Mouse (Mus musculus) adrenal gland, adult 8-10 months (tissue): Measurements from ENCODE around the gene Cln6. TPM values are rescaled to one million over a fixed set of nuclear protein-coding genes. Genes with fewer than 3 reads are reported as not detected.
A peak's percentile ranks its signal among the peaks of the same experiment; 100 is the strongest.
"Not testable (repeated sequence)": the region's sequence is repeated elsewhere in the genome, so short reads cannot be mapped to it uniquely, and the experiment has no call there.

Experiments used
- DNase-seq: peaks from one replicate; pipeline ENCODE4 v3.0.0; 2022
- total RNA-seq, 4 experiments: library from RNA; stranded (reverse); gene quantifications; 2 replicates each; pipeline ENCODE4 v1.2.4; 2022

The Cln6 gene
- total RNA-seq, 4 experiments from 2014 or later: 19.4 to 28.7 (median 23.5) TPM

DNA sequence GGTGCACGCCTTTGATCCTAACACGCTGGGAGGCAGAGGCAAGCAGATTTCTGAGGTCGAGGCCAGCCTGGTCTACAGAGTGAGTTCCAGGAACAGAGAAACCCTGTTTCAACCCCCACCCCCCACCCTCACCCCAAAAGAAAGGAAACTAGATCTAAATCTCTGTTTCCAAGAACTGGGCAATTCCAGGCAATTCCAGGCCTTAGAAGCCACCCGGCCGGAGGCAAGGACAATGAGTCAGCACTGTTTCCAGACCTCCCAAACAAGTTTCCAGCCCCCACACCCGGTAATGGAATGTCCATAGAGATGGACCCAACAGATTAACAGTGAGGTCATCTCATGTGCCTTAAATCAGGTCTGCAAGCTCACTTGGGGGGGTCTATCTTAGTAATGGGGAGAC, 8.7 kb upstream of the Cln6 start:
- DNase-seq: no peak

DNA sequence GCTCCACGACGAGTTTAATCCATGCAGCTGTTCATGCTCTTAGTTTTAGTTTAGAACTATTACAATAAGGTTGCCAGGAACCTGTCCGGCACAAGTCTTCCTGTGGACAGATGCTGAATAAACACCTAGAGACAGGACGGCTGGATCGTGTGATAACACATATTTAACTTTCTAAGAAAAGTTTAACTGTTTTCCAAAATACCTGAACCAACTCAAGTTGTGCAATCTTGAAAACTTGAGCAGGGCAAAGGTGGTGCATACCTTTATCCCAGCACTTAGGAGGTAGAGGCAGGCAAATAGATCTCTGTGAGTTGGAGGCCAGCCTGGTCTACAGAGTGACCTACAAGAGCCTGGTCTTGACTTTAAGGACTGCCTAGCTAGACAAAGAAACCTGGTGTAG, 3.7 kb upstream of the Cln6 start:
- no peak for DNase-seq

DNA sequence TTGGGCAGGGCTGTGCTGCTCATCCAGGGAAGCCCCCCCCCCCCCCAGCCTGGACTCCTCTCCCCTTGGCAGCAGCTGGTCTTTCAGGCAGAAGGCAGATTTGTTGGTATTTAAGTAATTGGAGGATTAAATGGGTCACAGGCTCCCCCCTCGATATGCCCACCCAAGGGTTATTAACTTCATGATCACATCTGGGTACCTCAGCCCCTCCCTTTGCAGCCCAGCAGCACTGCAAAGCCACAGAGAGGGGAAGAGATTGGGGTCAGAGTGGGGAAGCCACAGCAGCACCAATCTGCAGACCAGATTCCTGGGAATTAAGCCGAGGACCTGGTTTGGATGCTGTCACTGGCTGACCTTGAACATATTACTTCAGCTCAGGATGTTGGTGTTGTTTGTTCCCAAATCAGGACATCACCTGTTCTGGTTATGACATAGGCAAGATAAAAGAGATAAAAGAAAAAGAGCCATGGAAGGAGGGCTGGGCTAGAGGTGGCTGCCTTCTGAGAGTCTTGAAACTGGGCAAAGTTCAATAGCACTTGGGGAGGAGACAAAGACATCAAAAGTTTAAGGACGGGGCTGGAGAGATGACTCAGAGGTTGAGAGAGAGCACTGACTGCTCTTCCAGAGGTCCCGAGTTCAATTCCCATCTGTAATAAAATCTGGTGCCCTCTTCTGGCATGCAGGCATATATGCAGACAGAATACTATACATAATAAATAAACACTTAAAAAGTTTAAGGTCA, 2.7 kb upstream of the Cln6 start:
- no peak for DNase-seq

DNA sequence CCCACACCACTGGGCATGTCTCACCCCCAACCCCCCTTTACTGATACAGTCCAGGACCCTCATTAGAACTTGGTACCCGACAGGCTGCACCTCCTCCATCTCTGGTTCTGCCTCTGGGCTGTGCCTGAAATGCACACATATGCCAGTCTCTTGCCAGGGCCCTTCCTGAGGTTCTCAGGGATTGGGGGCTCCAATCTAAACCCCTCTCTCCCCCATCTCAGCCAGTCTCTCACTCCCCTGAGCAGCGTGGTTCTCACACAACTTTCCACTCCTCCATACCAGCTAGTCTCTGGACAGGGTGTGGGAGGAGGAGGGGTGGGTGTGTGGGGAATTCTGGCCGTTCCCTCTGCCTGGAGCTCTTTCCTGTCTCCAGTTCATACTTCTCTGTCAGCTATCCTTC, 974 bp upstream of the Cln6 start:
- no peak for DNase-seq

DNA sequence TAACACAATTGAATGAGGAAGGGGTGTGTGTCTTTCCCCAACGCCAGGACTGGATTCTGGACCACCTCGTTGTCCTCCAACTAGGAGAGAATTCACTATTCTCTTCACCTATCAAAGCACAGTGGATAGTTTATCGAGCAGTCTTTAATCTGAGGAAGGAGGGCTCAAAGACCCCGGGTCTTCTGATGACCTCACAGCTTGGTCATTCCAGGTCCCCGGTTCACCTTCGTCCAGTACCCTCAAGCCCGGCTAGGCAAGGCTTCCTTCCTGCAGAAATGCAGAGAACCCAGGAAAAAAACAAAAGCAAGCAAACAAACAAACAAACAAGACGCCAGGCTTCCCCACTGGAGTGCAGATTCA, 459 bp upstream of the Cln6 start:
- no peak for DNase-seq

DNA sequence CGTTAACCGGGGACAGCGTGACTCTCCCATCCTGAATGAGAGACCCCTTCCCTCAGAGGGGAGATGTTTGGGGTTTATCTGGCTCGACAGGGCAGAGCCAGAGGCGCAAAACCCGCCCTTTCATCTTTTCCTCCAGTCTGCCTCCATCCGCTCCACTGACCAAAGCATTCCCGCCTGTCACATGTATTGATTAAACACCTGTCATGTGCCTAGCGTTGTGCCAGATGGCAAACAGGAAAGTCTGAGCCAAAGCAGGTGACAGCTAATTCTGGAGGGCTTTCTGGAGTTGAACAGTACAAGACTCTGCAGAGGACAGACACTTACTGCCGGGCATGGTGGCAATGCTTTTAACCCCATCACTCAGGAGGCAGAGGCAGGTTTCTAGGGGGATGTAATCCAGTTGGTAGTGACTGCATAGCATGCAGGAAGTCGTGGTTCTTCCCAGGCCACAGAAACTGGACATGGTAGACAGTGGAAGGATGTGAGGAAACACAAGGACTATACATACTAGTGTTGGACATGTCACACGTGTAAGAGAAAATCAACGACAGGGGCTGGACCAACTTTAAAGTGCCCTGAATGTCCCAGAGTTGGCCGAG, 686 bp downstream of the Cln6 start:
- DNase-seq: no peak

DNA sequence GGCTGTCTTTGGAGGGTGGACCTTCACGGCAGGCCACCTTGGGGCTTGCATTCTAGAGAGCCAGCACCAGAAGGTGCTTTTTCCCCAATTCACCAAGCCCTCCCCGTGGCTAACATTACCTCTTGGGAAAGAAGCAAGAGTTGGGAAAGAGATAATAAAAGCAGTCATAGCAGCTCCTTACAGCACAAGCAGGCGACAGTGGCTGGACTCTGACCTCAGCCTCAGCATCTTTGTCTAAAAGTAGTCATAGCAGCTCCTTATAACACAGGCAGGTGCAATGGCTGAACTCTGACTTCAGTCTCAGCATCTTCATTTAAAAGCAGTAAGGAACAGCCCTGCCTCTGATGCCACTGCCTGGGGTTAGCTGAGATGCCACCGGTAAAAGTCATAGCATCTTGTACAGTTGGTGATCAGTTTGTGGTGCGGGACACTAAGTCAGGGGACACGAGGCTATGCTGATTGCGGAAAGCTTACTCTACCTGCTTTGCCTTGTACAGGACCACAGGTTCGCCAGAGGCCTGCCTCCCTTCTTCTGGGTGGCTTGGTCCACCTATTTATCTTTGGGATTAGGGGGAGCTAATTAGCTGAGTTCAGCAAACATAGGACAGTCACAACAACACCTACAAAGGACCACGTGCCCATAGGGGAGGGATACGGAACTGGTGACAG, 4.9 kb downstream of the Cln6 start:
- no peak for DNase-seq

DNA sequence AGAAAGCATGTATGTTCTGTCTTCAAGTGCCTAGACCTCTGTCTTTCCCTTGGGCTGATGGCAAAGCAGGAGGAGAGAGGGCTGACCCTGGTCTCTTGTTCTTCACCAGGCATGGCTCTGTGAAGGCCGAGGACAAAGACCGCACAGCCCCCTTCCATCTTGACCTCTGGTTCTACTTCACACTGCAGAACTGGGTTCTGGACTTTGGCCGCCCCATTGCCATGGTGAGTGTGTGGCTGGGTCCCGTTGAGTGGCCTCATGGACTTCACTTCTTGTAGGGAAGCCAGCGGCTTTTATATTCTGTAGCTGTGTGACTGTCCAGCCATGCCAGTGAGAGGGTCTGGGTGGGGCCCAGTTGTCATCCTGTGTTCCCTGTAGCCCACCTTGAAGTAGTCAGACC, 5.9 kb downstream of the Cln6 start:
- DNase-seq: no peak

DNA sequence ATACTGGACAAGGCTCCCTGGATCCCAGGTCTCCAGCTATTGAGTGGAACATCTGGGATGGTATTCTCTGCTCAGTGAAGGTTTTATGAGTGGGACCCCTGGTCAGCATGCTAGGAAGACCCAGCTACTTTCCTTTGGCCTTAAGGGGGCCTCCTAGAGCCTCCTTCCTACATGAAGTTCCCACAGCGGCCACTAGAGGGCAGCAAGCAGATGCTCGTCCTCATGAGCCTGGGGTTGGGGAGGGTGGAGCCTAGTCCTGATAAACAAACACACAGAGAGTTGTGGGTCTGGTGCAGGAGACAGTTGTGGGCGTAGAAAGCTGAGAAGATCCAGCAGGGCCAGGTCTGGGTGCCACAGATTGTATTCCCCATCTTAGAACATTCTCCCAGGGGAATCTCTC, 9.1 kb downstream of the Cln6 start:
- DNase-seq: peak; percentile 66

DNA sequence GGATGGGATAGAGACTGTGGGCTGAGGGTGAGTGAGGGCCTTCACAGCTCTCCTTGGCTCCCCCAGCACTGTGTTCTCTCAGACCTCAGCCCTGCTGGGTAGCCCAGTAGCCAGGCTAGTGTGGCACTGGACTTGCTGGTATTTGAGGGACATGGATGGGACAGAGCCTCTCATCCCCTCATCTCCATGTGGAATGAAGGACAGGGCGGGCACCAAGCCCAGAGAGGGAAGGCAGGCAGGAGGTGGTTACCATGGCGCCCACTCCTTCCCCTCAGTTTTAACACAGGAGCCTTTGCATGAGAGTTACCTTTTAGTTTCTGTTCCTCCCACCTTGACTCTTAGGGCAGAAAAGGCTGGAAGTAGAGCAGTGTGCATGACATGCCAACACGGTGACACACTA, 10.1 kb downstream of the Cln6 start:
- no peak for DNase-seq

DNA sequence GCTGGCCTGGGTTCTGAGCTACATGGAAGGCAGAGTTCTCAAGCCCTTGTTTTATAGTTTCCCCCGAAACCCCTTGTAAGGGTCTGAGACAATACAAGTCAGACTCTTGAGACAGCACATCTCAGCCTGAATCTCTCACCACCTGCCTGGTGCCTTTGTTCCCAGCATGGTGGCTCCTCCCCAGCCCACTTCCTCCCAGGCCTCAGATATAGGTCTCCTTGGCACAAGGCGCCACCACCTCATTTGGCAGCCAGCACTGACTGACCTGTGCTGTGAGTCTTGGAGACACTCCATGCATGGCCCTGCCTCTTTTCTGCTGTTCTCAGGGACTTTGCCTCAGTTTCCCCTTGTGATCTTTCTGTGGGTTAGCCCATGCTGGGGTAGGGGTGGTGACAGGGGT, 13.0 kb downstream of the Cln6 start:
- DNase-seq: no peak

DNA sequence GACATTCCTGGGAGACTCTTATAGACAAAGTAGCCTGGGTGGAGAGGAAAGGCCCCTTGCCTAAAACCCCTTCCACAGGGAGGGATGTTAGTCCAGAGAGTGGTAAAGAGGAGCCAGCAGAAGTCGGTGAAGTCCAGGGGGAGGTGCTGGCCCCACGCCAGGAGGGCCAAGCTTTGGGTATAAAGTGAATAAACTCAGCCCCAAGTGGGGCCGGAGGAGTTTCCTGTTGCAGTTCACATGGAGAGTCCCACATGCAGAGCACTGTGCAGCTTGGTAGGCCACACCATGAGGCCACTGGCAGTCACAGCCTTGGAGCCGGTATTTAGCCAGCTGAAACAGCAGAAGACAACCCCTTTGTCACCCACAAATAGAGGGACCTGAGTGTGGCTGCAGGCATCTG, 15.9 kb downstream of the Cln6 start:
- DNase-seq: no peak

DNA sequence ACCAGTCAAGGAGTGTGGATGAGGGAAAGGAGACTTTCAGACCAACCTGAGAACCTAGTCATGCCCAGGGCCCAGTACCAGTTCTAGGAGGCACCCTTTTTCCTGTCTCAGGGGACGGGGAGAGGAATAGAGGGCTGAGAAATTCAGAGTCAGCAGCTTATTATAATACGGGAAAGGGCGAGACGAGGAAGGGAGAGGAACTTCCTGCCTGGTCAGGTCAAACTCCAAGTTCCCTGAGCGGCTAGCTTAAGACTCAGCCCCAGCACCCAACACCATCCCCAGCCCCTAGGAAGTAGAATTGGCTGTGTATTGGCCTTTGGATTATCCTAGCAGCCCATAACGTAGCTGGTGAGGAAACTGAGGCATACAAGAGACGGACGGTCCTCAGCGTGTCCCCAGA, 18.6 kb downstream of the Cln6 start:
- DNase-seq: no peak

DNA sequence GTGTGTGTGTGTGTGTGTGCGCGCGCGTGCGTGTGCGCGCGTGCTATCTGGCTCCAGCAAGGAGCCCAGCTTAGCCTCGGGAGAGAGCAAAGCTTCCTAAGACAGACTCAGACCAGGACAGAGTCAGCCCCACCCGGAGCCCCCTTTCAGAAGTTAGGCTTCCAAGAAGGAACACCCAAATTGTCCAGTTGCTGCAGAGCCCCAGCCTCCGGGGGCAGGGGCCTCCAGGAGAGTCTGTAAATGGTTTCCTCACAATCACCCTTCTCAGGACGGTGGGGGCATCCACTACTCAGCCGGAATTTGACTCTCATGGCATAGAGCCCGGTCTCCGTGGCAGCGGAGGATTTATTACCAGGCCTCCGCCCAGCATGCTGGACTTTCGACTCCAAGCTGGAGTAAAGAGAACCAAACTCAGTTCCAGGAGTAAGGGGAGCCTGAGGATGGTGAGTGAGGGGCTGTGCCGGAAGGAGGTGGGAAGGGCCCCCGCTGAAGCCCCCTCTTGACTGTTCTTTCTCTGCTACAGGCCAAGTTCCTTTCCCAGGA, 19.2 kb downstream of the Cln6 start, which contains the start of gene Calml4:
Gene Calml4 (plus strand): TSS at position 362 of the 543 bp plus-strand sequence.
- peak; percentile 62 for DNase-seq

DNA sequence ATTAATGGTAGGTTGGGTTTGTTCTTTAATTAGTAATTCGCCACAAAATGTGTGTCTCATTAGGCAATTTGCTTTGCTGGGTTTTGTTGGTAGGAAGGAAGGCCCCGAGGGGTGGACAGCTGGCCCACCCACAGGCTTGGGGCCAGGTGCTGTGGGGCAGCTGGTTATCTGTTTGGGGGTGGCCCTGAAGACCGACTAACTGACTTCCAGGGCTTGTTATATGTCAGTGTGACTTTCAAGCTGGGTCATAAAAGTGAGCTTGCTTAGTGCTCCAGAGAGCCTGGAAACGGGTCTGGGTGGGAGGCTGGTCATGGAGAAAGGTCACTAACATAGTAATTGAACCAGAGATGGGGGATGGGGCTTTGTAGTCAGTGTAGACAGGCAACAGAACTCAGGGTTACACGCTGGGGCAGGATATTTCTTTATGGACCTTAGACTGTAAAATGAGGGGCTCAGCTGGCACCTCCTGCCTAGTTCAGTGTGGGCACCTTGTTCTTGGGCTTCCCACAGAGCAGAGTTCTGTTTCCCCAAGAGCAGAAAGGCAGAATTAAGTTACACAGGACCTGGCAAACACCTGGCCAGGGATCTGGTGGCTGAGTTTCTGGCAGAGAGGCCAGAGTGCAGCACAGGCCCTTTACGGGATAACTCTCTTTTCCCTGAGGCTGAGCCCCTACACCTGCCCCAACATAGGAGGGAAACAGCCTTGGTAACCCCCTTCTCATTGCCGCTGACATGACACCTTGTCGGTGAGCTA, 19.9 kb downstream of the Cln6 start:
- no peak for DNase-seq

DNA sequence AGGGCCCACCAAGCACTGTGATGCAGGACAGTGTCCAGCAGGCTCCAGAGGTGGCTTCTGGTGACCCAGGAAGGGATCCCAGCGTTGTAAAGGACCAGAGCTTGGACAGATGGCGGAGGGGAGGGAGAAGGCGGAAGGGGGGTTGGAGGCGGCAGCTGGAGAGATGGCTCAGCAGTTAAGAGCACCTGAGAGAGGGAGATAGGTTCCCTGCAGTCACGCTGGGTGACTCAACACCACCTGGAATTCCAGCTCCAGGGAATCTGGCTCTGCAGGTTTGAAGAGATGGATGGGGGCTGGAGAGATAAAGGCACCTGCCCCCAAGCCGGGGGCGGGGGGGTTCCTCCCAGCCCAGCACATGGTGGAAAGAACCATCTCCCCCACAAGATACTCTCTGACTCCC, 21.5 kb downstream of the Cln6 start:
- not testable (repeated sequence) for DNase-seq

DNA sequence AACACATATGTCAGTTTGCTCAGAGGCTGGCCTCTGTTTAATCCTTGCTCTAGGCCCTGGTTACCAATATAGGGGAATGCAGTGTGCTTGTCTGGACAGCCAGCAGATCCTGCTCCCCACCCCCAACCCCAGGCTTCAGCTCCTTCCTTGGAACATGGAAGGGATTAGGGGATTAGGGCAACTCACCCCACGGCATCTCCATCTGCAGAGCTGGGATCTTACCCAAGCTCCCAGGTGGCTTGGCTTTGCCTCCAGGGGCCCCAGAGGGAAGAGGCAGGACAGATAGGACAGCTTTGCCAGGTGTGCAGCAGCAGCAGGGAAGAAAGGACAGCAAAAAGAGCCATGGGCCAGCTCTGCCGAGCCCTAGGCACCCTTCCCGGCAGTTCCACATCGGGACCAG, 22.3 kb downstream of the Cln6 start:
- DNase-seq: no peak

DNA sequence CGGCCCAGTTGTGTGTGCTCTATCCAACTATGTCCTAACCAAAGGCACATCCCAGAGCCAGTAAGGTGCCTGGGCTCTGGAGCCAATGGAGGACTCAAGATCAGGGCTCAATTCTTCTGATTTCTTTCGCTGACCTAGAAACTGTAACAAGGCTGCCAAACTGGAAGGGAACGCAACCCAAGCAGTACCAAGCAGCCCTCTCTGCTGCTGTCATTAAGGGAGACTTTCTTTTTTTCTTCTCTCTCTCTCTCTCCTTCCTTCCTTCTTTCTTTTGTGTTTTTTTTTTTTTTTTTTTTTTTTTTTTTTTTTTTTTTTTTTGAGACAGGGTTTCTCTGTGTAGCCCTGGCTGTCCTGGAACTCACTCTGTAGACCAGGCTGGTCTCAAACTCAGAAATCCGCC, 30.7 kb downstream of the Cln6 start:
- DNase-seq: not testable (repeated sequence)

DNA sequence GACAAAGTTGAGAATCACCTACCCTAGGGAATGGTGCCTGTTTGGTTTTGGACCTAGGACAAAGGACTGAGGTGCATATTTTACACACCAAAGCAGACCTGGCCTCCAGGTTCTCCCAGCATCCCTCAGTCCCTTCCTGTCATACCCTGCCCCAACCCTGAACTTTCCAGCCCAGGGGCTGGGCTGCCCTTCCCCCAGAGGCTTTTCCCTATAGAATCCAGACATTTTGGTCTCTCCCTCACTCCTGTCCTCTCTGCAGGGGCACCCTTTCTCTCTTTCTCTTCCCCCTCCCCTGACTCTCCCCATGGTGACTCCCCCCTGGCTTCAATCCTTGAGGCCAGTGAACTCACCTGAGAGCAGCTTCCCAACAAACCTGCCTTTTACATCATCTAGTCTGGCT, 32.1 kb downstream of the Cln6 start:
- DNase-seq: no peak

DNA sequence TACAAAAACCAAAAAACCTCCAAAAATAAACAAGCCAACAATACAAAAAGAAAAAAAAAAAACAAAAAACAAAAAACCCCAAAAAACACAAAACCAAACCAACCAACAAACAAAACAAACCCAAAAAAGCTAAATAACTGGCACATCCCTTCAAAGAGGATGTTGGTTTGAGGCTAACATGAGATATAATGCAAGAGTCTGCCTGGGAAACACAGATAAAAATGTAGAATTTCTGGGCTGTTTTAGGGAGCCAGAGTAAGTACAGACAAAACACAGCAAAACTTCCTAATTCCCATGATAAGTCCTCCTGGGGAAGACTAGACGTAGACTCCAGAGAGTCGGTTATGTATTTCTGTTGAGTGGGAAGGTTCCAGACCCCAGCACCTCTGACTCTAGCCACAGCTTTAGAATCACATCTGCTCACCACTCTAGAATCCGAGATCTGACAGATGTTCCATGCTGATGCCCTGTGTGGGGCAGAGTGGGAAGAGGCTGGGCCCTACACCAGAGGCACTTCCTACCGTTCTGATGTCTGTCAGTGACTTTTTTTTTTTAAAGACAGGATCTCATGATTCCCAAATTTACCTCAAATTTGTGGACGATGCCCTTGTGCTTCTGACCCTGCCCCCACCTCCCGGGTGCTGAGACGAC, 38.5 kb downstream of the Cln6 start:
- DNase-seq: no peak

DNA sequence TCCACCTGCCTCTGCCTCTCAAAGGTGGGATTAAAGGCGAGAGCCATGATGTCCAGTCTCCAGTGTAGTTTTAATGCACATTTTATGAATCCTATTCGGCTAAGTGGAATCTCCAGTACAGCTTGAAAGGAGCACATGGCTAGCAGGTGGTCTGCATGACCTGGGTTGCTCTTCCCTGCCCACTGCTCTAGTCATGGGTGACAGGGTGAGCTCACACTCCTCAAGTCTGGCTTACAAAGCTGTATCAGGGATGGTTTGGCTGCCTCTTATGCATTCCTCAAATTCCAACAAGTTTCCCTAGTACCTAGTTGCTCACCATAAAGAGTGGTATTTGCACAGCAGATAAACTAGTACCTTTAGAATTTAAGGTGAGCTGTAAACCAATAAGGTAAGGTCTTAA, 39.2 kb downstream of the Cln6 start:
- no peak for DNase-seq

DNA sequence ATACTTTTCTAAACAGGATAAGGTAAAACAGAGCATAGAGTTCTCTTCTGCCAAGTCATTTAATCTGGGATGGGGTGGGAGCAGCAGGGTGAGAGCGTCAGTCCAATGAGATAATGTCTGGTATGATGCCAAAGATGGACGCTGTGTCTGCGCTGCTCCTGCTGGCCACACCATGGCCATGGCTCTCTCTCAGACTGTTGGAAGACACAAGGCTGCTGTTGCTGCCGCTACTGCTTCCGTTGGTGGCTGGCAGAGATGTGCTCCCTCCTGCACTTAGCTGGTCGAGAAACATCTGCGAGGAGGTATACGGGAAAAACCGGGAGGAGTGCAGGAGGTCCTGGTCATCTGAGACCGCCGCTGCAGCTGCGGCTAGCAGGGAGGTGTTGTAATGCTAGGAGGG, 43.3 kb downstream of the Cln6 start:
- DNase-seq: no peak

DNA sequence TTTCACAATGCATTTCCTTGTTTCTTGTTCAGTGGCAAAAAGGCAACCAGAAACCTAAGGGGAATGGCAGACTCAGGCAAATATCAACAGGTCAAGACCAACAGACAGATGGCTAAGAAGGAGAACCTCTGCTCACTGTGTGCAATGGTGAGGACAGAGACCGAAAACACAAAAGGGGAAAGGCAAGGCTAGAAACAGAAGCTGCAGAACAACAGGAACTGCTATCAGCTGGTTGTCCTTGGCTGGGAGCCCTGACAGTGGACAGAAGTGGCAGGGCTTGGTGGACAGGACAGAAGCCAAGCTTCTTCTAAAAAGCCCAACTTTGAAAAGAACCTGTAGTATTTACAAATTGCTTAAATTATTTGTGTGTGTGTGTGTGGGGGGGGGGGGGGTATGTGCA, 55.9 kb downstream of the Cln6 start:
- DNase-seq: peak; percentile 33
